Mouse (Mus musculus) monocyte, adult 5-6 weeks (primary cell): Measurements from ENCODE around the gene Klhl29. TPM values are rescaled to one million over a fixed set of nuclear protein-coding genes. Genes with fewer than 3 reads are reported as not detected.

Source experiments
- ATAC-seq: fragments of 153-309, 156-312 bp; replicated peaks from 2 replicates; pipeline ENCODE4 v1.8.0; 2017; ENCODE audit warnings: mild to moderate bottlenecking; ENCODE audit not compliant: low TSS enrichment, insufficient number of reproducible peaks, severe bottlenecking, poor library complexity, low FRiP score
- total RNA-seq: library from RNA; stranded (forward); fragments of 200-1000, 200-491, 200-594 nt; gene quantifications from 3 replicates; pipeline ENCODE4 v1.2.3, GENCODE M21; 2017

Gene Klhl29
- total RNA-seq, 1 experiment from 2014 or later: not detected

- no peak for ATAC-seq
These were observed 260.9 kb downstream of the Klhl29 start for GRCm38 (mm10) chr12:5114631-5115030.

GRCm38 (mm10) chr12:5111343-5111742 is 264.1 kb downstream of the Klhl29 start:
- ATAC-seq: no peak

GRCm38 (mm10) chr12:5108613-5109012 is 266.9 kb downstream of the Klhl29 start:
- ATAC-seq: no peak

GRCm38 (mm10) chr12:5107795-5108194 is 267.7 kb downstream of the Klhl29 start:
- no peak for ATAC-seq

GRCm38 (mm10) chr12:5104422-5105052 is 270.9 kb downstream of the Klhl29 start:
- no peak for ATAC-seq

- ATAC-seq: no peak
These were observed 274.0 kb downstream of the Klhl29 start for GRCm38 (mm10) chr12:5101411-5102024.

- ATAC-seq: no peak
These were observed 275.9 kb downstream of the Klhl29 start for GRCm38 (mm10) chr12:5099572-5099971.

- no peak for ATAC-seq
These were observed 286.8 kb downstream of the Klhl29 start for GRCm38 (mm10) chr12:5088639-5089038.

- no peak for ATAC-seq
These were observed 287.5 kb downstream of the Klhl29 start for GRCm38 (mm10) chr12:5087787-5088519.

GRCm38 (mm10) chr12:5084714-5085113 is 290.8 kb downstream of the Klhl29 start:
- ATAC-seq: no peak

GRCm38 (mm10) chr12:5081480-5081879 is 294.0 kb downstream of the Klhl29 start:
- no peak for ATAC-seq

- ATAC-seq: no peak
These were observed 302.3 kb downstream of the Klhl29 start for GRCm38 (mm10) chr12:5073191-5073590.

- no peak for ATAC-seq
These were observed 305.4 kb downstream of the Klhl29 start for GRCm38 (mm10) chr12:5070131-5070530.

GRCm38 (mm10) chr12:5067590-5067989 is 307.9 kb downstream of the Klhl29 start:
- ATAC-seq: no peak

- no peak for ATAC-seq
These were observed 327.4 kb downstream of the Klhl29 start for GRCm38 (mm10) chr12:5048104-5048503.

GRCm38 (mm10) chr12:5044141-5044540 is 331.3 kb downstream of the Klhl29 start:
- ATAC-seq: no peak

- ATAC-seq: no peak
These were observed 337.5 kb downstream of the Klhl29 start for GRCm38 (mm10) chr12:5038008-5038407.

- ATAC-seq: no peak
These were observed 346.4 kb downstream of the Klhl29 start for GRCm38 (mm10) chr12:5029035-5029434.
